Mouse (Mus musculus) spleen, adult 2 months (tissue): ENCODE measurements around the gene Pik3cg. TPM values are rescaled to one million over a fixed set of nuclear protein-coding genes. Genes with fewer than 3 reads are reported as not detected.

Experiments
- DNase-seq, 2 experiments: peaks; one replicate each; pipeline versions ENCODE4 v3.0.0 to v3.0.0-alpha.2; 2012 to 2021; ENCODE audit warnings: low spot score in 2 of 2, low read depth in 1 of 2
- H3K27ac ChIP-seq: fragments of 200-500 bp; 2 replicates; pipeline ENCODE4 v1.5.1; 2012; ENCODE audit warnings: low read length, inconsistent platforms; ENCODE audit not compliant: insufficient read depth
- H3K27me3 ChIP-seq: fragments of 200-500 bp; 2 replicates; pipeline ENCODE4 v1.6.1; 2012; ENCODE audit warnings: mild to moderate bottlenecking, moderate library complexity, low read length, inconsistent platforms; ENCODE audit not compliant: control insufficient read depth, insufficient read depth
- H3K36me3 ChIP-seq: fragments of 200-500 bp; 2 replicates; pipeline ENCODE4 v1.6.1; 2012; ENCODE audit warnings: mild to moderate bottlenecking, low read length, inconsistent platforms; ENCODE audit not compliant: control insufficient read depth, insufficient read depth
- H3K4me1 ChIP-seq: fragments of 200-500 bp; 2 replicates; pipeline ENCODE4 v1.6.1; 2011; ENCODE audit warnings: inconsistent platforms; ENCODE audit not compliant: control insufficient read depth, insufficient read depth, insufficient read length
- H3K4me3 ChIP-seq: fragments of 200-500 bp; 2 replicates; pipeline ENCODE4 v1.5.1; 2011; ENCODE audit warnings: mild to moderate bottlenecking, inconsistent platforms; ENCODE audit not compliant: insufficient read depth, insufficient read length; ENCODE audit errors: extremely low read depth
- CTCF ChIP-seq: fragments of 200-500 bp; IDR thresholded peaks from 2 replicates; pipeline ENCODE4 v1.5.1; 2011; ENCODE audit warnings: mild to moderate bottlenecking, inconsistent platforms; ENCODE audit not compliant: insufficient read depth, insufficient read length, insufficient replicate concordance; ENCODE audit errors: extremely low read depth
- POLR2A ChIP-seq: fragments of 200-500 bp; IDR thresholded peaks from 2 replicates; pipeline ENCODE4 v1.6.1; 2011; ENCODE audit warnings: low read depth, low read length, inconsistent platforms
- WGBS: fragments of 180-500 bp; shearing (Covaris S2); methylation state at CpG from one replicate; pipeline ENCODE4 v1.1.7; 2018; 5-methylcytosine and 5-hydroxymethylcytosine counted together
- polyA plus RNA-seq: library from polyadenylated mRNA; depleted of rRNA; stranded (reverse); fragments of >200 nt; gene quantifications from 2 replicates; pipeline ENCODE4 v1.2.3, GENCODE M21; 2012; rRNA removed

The Pik3cg gene
- polyA plus RNA-seq, 1 experiment, result 14.3 TPM

- Histone ChIP-seq H3K27me3 (no peaks in the 10 kb centered on the region), H3K4me3 (no peak overlapping the region), H3K4me1 (no peaks in the 10 kb centered on the region), H3K36me3 (no peaks in the 10 kb centered on the region), H3K27ac (no peak overlapping the region)
- DNase-seq, result no peak
- TF ChIP-seq CTCF (no peak), POLR2A (no peak)
- WGBS, result 77% methylated on average over 5 of the region's 5 CpGs
Observed at GRCm38 (mm10) chr12:32123559-32123958, 84.9 kb downstream of the Pik3cg start.

Other genes with a start within 250 kb of the Pik3cg start
- gene Prkar2b, start 147.4 kb downstream of the Pik3cg start, polyA plus RNA-seq, result 9.1 and 12.6 TPM in 2 replicates
- gene Ccdc71l, start 170.0 kb upstream of the Pik3cg start, polyA plus RNA-seq, result 17.5 and 29.7 TPM in 2 replicates